Mouse (Mus musculus): ENCODE results near the gene Akt3.

Gene Akt3

GRCm38 (mm10) chr1:177186751-177187150 lies 71.3 kb downstream of the Akt3 start:
- DNase-seq: no peak

GRCm38 (mm10) chr1:177179635-177180034 lies 78.4 kb downstream of the Akt3 start:
- DNase-seq: no peak

- no peak for DNase-seq
Measured at GRCm38 (mm10) chr1:177175436-177175835, 82.6 kb downstream of the Akt3 start.

GRCm38 (mm10) chr1:177171300-177171699 lies 86.7 kb downstream of the Akt3 start:
- DNase-seq: no peak

- no peak for DNase-seq
Measured at GRCm38 (mm10) chr1:177165789-177166188, 92.2 kb downstream of the Akt3 start.

GRCm38 (mm10) chr1:177165336-177165735 lies 92.7 kb downstream of the Akt3 start:
- no peak for DNase-seq

- DNase-seq: no peak
Measured at GRCm38 (mm10) chr1:177150344-177151021, 107.5 kb downstream of the Akt3 start.

GRCm38 (mm10) chr1:177148746-177149145 lies 109.3 kb downstream of the Akt3 start:
- DNase-seq: no peak

- DNase-seq: no peak
Measured at GRCm38 (mm10) chr1:177141468-177141867, 116.5 kb downstream of the Akt3 start.

GRCm38 (mm10) chr1:177139652-177140051 lies 118.4 kb downstream of the Akt3 start:
- no peak for DNase-seq

GRCm38 (mm10) chr1:177131458-177131857 lies 126.5 kb downstream of the Akt3 start:
- no peak for DNase-seq

GRCm38 (mm10) chr1:177126674-177127073 lies 131.3 kb downstream of the Akt3 start:
- DNase-seq: no peak

- no peak for DNase-seq
Measured at GRCm38 (mm10) chr1:177110665-177111271, 147.2 kb downstream of the Akt3 start.

- DNase-seq: no peak
Measured at GRCm38 (mm10) chr1:177090465-177090864, 167.5 kb downstream of the Akt3 start.

GRCm38 (mm10) chr1:177089515-177089914 lies 168.5 kb downstream of the Akt3 start:
- no peak for DNase-seq

GRCm38 (mm10) chr1:177089048-177089447 lies 169.0 kb downstream of the Akt3 start:
- no peak for DNase-seq

GRCm38 (mm10) chr1:177081957-177082645 lies 175.9 kb downstream of the Akt3 start:
- no peak for DNase-seq

- DNase-seq: no peak
Measured at GRCm38 (mm10) chr1:177069161-177069560, 188.8 kb downstream of the Akt3 start.

- DNase-seq: no peak
Measured at GRCm38 (mm10) chr1:177067123-177067646, 190.8 kb downstream of the Akt3 start.

GRCm38 (mm10) chr1:177065732-177066131 lies 192.3 kb downstream of the Akt3 start:
- no peak for DNase-seq

GRCm38 (mm10) chr1:177061761-177062160 lies 196.2 kb downstream of the Akt3 start:
- no peak for DNase-seq

- no peak for DNase-seq
Measured at GRCm38 (mm10) chr1:177054891-177055290, 203.1 kb downstream of the Akt3 start.

GRCm38 (mm10) chr1:177051366-177051963 lies 206.5 kb downstream of the Akt3 start:
- DNase-seq: no peak

Data from lung, postnatal 14 days (tissue).